Mouse (Mus musculus) frontal cortex, postnatal 36 days (tissue): ENCODE measurements around the gene Ppp2r3a.

Source experiments
- DNase-seq, 2 experiments: peaks; one replicate each; pipeline ENCODE4 v3.0.0; 2022; ENCODE audit warnings: low spot score in 2 of 2

The Ppp2r3a gene

DNA sequence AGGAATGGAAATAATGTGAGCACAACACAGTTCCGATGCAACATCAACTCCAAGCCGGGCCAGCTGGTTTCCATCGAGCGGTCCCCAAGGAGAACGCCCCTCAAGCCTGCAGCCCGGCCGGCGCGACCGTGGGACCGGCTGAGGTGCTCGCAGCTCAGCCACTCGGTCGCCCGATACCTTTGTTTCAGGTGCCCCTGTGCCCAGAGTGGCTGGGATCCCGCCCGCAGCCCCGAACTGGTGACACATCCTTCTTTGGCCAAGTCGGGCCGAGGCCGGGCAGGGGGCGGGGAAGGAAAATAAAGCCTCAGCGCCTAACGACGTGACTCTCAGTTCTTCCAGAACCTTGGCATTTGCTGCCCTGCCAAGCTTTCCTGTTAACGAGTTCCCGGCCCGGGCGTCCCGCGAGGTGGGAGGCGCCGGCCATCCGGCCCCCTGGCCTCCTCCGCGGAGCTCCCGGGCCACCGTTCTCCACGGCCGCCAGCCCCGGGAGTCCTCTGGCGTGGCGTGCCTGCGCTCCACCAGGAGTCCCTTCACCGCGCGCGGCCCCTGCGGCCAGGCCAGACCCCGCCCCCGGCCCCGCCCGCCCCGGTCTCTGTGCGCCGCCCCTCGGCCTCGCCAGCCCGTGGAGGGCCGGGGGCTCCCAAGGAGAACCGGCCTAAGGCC lies 483 bp downstream of the Ppp2r3a start:
- DNase-seq: peak; percentile 57 to 58

DNA sequence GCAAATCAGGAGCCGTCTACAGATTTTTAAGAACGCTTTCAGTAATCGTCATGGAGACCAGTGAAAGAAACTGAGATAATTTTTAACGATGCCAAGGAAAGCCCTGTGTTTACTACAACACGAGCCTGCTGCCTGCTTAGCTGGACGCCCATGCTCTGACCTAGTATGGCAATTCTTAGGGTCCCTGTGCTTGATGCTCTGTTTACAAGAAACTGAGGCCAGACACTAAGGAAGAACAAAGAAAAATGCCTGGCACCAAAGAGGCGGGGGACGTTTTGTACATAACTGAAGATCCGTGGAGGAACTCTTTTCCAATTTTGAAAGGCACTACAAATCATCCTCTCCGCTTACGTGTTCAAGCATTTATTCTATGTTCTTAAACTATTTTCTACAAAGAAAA lies 1.1 kb downstream of the Ppp2r3a start:
- DNase-seq: peak in 1 of 2 experiments; percentile 10

GRCm38 (mm10) chr9:101249626-101250025 lies 2.0 kb downstream of the Ppp2r3a start:
- DNase-seq: no peak

DNA sequence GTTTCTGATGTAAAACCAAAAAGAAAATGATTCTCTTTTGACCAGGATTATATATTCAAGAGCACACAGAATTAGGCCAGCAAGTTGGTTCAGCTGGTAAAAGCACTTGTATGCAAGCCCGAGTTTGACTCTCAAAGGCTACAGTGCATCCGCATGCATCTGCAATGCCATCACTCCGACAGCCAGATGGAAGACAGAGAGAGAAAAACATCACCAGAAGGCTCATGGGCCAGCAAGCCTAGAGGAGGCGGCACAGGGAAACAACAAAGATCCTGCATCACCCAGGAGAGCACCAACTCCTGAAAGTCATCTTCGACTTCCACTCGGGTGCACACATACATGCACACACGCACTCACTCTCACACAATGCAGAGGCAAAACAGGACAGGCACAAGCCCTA lies 4.1 kb downstream of the Ppp2r3a start:
- peak in 1 of 2 experiments; percentile 33 for DNase-seq

DNA sequence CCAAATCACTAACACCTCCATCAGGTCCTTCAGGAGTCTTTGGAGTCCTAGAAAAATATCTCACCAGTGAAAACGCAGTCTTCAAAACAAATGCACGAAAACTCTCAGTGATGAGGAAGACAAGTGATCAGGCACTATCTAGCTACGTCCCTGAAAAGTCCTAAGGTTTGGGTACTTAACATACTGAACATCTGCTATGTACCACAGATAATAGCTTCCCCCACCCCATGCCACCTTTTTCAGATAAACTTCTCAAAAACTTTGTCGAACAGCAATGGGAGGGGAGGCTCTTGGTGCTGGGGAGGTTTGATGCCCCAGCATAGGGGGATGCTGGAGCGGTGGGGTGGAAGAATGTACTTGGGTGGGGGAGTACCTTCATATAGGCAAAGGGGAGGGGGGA lies 6.1 kb downstream of the Ppp2r3a start:
- no peak for DNase-seq

- no peak for DNase-seq
Observed at GRCm38 (mm10) chr9:101243711-101244110, 7.9 kb downstream of the Ppp2r3a start.

GRCm38 (mm10) chr9:101240161-101240560 lies 11.4 kb downstream of the Ppp2r3a start:
- DNase-seq: no peak

GRCm38 (mm10) chr9:101235786-101236185 lies 15.8 kb downstream of the Ppp2r3a start:
- no peak for DNase-seq

DNA sequence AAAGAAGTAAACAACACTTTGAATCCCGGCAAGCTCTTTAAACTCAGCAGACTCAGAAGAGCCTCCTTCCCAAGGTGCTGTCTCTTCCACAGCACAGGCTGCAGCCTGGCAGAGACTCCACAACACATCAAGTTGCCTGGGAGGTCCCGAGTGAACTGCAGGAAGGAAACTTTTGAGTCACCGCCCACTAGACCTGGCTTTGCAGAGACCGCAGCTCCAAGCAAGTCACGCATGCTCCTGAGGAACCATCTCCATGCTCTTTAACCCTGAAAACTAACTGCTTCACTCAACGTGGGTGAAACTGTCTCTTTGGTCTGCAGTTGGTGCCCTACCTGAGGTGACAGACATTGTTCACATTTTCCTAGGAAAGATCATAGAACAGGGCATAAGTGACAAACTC lies 19.6 kb downstream of the Ppp2r3a start:
- no peak for DNase-seq

- no peak for DNase-seq
Observed at GRCm38 (mm10) chr9:101230028-101230427, 21.6 kb downstream of the Ppp2r3a start.

DNA sequence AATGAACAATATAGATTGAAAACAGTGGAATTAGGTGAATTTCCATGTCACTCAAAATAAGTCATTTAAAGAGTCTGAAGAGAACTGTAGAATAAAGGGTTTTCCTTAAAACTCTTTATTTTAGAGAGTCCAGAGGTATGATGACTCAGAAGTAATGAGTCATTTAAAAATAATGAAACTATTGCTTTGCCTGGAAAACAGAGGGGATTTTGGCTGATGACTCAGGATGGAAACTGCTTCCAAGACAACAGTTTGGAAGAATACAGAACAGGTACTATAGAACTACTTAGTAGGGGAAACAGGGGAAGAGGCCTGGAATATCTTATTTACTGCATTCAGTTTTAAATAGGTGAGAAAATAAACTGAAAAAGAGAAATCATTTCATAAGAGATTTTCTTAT lies 22.7 kb downstream of the Ppp2r3a start:
- no peak for DNase-seq

DNA sequence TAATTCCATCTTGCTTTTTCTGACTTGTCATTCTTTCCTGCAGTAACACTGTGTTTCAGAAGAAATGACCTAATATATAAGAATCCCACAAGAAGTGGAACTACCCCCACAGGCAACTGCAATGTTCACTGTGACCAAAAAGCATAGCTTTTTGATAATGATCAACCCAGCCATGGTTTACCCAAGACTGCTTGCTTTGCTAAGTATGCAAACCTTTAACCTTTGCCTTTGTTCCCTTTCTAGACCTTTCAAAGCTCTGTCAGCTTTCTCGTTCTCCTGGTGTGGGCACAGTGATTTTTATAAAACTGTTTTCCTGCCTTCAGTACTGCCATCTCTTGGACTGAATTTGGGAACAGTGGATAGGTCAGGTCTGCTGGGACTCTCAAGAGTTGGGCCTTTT lies 43.6 kb downstream of the Ppp2r3a start:
- no peak for DNase-seq

GRCm38 (mm10) chr9:101206516-101206915 lies 45.1 kb downstream of the Ppp2r3a start:
- no peak for DNase-seq

DNA sequence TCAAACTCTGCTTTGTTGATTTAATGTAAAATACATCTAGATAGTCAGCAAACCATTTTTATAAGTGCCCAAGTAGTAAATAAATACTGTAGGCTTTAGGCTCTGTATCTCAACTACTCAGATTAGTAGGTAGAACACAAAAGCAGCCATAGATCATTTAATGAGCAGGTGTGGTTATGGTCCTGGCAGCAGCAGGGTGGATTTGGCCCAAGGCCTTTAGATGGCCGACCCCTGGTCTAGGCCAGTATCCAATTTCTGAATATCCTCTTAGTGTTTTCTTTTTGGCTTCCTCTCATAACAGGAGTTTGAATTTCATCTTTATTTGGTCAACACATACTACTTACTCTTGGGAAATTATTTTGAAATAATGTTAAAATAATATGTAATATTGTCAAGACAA lies 46.4 kb downstream of the Ppp2r3a start:
- no peak for DNase-seq

DNA sequence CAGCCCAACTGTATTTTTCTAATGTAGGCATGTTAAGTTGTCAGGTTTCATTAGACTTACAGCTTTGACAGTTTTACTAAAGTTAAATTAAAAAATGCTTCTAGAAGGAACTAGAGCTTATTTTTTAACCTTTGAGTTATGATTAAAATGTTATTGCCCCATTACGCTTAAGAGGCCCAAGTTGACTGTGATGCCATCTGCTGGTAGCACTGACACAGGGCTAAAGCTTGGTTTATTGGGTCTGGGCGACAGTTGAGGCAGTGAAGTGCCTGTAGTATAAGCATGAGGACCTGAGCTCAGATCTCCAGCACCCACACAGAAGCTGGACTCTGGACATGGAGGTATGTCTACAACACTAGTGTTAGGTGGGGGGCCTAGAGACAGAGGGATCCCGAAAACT lies 47.5 kb downstream of the Ppp2r3a start:
- no peak for DNase-seq

DNA sequence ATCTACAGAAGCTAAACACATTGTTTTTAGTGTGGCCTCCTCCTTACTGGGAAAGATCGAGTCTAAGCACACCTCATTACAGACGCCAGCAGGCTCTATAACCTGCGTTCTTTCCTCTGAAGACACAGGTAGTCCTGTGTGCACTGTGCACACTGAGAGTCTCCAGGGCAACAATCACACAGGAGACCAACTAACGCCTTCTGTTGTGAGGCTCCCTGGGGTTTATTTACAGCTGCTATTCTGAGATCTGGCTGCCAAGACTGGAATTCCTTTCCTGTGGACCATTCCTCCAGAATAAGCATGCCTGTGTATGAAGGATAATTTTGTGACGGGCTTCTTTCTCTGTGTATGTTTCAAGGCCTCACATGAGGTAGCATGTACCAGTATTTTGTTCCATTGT lies 51.0 kb downstream of the Ppp2r3a start:
- no peak for DNase-seq

DNA sequence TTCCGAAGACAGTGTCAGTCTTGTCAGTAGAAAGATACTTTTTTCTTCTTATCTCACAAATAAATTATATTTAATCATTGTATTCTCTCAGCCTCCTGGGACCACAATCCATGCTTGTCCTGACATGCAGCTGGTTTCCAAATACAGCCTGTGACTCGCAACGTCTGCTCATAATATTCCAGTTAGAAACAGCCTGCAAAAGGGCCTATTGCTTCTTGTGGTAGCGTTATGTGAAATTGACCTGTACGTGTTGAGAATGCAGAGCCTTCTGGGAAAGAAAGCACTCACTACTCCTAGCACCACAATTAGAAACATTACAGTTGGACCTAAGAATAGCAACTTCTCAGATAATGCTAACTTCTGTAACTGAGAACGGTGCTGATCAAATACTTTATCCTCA lies 52.8 kb downstream of the Ppp2r3a start:
- peak in 1 of 2 experiments; percentile 6 for DNase-seq

DNA sequence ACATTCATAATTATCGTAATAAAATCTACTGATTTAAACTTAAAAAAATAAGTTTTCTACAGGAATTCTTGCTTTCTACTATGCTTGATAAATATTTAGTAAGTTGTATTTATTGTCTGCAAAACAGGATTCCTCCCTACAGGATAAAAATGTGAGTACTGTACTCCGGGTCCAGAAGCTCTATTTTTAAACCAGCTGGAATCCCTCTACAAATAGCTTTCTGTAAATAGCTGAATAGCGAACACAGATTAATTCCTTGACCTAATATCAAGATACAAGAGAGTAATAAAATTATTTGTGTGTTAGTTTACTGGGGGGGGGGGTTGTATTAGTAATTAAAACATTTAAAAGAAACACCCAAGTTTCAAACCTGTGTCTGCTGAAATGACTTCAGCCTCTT lies 53.3 kb downstream of the Ppp2r3a start:
- no peak for DNase-seq

DNA sequence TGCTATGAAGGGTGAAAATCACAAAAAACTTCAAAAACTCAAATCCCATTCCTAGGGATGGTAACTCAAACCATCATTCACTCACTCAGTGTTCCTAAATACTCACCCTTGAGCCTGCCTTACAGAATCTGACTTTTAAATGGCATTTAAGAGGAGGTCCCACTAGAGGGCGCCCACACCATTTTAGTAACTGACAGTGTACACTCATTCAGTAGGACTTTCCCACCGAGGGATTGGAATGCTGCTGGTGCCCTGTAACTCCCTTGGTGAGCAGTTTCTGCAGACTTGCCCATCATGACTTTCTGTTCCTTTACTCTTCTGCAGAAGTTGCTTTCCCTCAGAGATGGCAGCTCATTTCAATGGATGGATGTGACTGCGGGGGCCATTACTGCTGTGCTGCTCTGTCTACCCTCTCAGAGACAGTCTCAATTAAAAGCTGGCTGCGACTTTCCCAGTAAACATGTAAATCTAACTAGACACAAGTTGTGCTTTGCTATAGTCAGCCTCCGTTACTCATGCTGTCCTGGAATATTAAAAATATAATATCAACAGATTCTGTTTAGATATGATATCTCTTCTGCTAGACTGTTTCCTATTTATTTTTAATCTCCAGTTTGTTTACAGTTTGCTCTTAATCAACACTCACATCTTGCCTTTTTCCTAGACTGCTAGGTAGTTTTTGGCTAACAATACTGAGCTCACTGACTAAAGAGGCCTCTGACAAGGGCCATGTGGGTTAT lies 69.5 kb downstream of the Ppp2r3a start:
- DNase-seq: peak; percentile 83 to 93

GRCm38 (mm10) chr9:101181291-101181690 lies 70.3 kb downstream of the Ppp2r3a start:
- DNase-seq: no peak

- DNase-seq: peak in 1 of 2 experiments; percentile 70
Observed at GRCm38 (mm10) chr9:101180234-101180633, 71.4 kb downstream of the Ppp2r3a start.

GRCm38 (mm10) chr9:101160627-101161026 lies 91.0 kb downstream of the Ppp2r3a start:
- no peak for DNase-seq

GRCm38 (mm10) chr9:101160092-101160491 lies 91.5 kb downstream of the Ppp2r3a start:
- peak; percentile 69 to 87 for DNase-seq
